Mouse (Mus musculus): ENCODE results near the gene Otx2.

Gene Otx2

GRCm38 (mm10) chr14:48673541-48673940 is at the start of gene Otx2:
Gene Otx2, minus strand, starts transcription at chr14:48673819.
- no peak for DNase-seq (ENCODE audit: low spot score)

- DNase-seq (ENCODE audit: low spot score) = no peak
Observed at GRCm38 (mm10) chr14:48722763-48723162, 49.1 kb upstream of the Otx2 start.

- no peak for DNase-seq (ENCODE audit: low spot score)
Observed at GRCm38 (mm10) chr14:48719296-48719695, 45.7 kb upstream of the Otx2 start.

- no peak for DNase-seq (ENCODE audit: low spot score)
Observed at GRCm38 (mm10) chr14:48717632-48718279, 44.1 kb upstream of the Otx2 start.

GRCm38 (mm10) chr14:48716456-48716855 is 42.8 kb upstream of the Otx2 start:
- no peak for DNase-seq (ENCODE audit: low spot score)

- no peak for DNase-seq (ENCODE audit: low spot score)
Observed at GRCm38 (mm10) chr14:48710871-48711370, 37.3 kb upstream of the Otx2 start.

GRCm38 (mm10) chr14:48710062-48710870 is 36.6 kb upstream of the Otx2 start:
- no peak for DNase-seq (ENCODE audit: low spot score)

GRCm38 (mm10) chr14:48709371-48710061 is 35.9 kb upstream of the Otx2 start:
- peak; percentile 5 for DNase-seq (ENCODE audit: low spot score)

GRCm38 (mm10) chr14:48707844-48708383 is 34.3 kb upstream of the Otx2 start:
- no peak for DNase-seq (ENCODE audit: low spot score)

- no peak for DNase-seq (ENCODE audit: low spot score)
Observed at GRCm38 (mm10) chr14:48707391-48707790, 33.8 kb upstream of the Otx2 start.

GRCm38 (mm10) chr14:48700790-48701370 is 27.3 kb upstream of the Otx2 start:
- no peak for DNase-seq (ENCODE audit: low spot score)

GRCm38 (mm10) chr14:48679590-48679989 is 6.0 kb upstream of the Otx2 start:
- DNase-seq (ENCODE audit: low spot score) = no peak

- DNase-seq (ENCODE audit: low spot score) = no peak
Observed at GRCm38 (mm10) chr14:48678674-48679073, 5.1 kb upstream of the Otx2 start.

- DNase-seq (ENCODE audit: low spot score) = no peak
Observed at GRCm38 (mm10) chr14:48674036-48674831, 615 bp upstream of the Otx2 start.

- DNase-seq (ENCODE audit: low spot score) = no peak
Observed at GRCm38 (mm10) chr14:48672611-48673176, 925 bp downstream of the Otx2 start.

GRCm38 (mm10) chr14:48671480-48672240 is 2.0 kb downstream of the Otx2 start:
- no peak for DNase-seq (ENCODE audit: low spot score)

- DNase-seq (ENCODE audit: low spot score) = no peak
Observed at GRCm38 (mm10) chr14:48670761-48671479, 2.7 kb downstream of the Otx2 start.

- no peak for DNase-seq (ENCODE audit: low spot score)
Observed at GRCm38 (mm10) chr14:48670258-48670630, 3.4 kb downstream of the Otx2 start.

- no peak for DNase-seq (ENCODE audit: low spot score)
Observed at GRCm38 (mm10) chr14:48669541-48670257, 3.9 kb downstream of the Otx2 start.
